Mouse (Mus musculus): ENCODE measurements around the gene Stard10. TPM values are rescaled to one million over a fixed set of nuclear protein-coding genes. Genes with fewer than 3 reads are reported as not detected.
A peak's percentile ranks its signal among the peaks of the same experiment; 100 is the strongest.

Gene Stard10
- 66.4 and 70.4 TPM in 2 replicates for total RNA-seq (2017)

GRCm38 (mm10) chr7:101317014-101317413 lies at the start of gene Stard10:
Gene Stard10 (plus strand): TSS chr7:101317086.
- ATAC-seq (replicated peaks; ENCODE audit: low read depth, poor library complexity, severe bottlenecking): no peak

DNA sequence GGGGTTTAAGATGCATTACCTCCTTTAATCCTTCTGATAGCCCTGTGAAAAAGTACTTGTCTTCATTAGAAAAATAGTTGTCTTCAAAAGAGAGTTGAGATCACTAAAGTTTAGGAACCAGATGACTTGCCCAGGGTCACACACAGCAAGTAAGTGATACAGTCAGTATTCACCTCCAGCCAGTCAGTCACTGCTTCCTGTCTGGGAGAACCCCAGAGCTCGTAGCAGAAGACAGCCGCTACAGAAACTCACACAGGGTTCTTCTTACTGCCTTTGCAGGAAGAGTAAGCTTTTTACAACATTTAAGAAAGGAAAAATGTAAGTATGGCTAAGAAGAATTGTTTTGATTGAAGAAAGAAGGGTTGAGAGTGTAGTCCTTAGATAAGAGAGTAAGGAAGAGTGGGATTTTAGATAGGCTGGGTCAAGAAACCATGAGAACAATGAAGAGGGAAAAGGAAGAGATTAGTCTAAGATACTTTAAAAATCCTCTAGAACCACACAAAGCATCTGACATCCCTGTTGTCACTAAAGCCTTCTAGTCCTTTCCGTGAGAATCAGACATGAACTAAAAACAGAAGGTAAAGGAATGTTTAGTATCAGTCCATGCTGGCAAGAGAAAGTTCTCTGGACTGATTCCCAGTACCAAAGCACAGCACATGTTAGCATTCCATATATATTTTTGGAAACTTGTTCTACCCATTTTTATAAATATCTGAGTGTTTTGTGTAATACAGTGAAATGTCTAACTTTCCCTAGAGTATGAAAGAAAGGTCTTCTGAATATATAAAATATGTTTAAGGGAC lies 49.2 kb upstream of the Stard10 start:
- 0 out of 2 replicates have a peak, but pooled peaks have one; percentile 15 for ATAC-seq (replicated peaks; ENCODE audit: low read depth, poor library complexity, severe bottlenecking)

- ATAC-seq (replicated peaks; ENCODE audit: low read depth, poor library complexity, severe bottlenecking): no peak
Observed at GRCm38 (mm10) chr7:101271602-101272001, 45.3 kb upstream of the Stard10 start.

DNA sequence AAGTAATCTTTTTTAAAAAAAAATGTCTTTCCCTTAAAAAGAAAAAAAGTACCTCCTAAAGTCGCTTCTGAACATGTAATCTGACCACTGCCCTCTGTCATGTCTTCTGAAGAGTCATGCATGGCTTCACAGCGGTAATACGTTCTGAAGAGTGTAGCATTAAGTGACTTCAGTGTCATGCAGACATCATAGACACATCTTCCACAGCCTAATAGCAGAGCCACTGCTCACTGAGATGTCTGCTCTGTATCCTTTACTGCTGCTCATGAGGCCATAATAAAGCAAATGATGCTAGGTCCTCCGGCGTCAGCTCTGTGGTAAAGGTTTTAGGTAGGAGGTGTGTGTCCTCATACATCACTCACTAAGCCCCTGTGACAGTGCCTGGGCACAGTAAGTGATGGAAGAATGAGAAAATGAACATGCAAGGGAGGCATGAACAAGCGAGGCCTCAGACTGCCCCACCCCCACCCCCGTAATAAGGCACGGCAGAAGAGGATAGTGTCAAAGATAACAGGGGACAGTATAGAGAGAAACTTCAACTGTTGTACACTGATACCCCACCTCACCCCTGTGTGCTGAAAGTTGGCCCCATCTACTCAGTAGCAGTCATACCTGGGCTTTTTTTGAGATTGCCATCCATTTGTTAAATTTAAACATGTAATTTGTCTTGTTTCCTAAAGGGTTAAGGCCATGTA lies 44.3 kb upstream of the Stard10 start:
- ATAC-seq (replicated peaks; ENCODE audit: low read depth, poor library complexity, severe bottlenecking): no peak

DNA sequence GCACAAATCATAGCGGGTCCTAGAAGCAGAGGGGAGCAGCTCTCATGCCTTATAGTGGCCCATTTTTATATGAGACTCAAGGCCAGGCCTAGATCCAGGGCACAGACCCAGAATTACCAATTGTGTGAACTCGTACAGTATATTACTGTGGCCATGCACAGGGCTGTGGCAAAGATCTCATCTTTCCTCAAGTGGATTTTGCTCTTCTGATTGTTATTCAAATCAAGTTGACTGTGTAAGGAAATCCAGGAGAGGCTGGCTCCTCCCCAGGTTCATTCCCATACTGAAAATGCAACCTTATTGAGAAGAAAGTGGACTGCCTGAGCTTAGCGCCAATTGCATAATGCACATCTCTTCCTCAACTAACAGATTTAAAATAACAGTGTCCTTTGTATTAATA lies 34.2 kb upstream of the Stard10 start:
- no peak for ATAC-seq (replicated peaks; ENCODE audit: low read depth, poor library complexity, severe bottlenecking)

- no peak for ATAC-seq (replicated peaks; ENCODE audit: low read depth, poor library complexity, severe bottlenecking)
Observed at GRCm38 (mm10) chr7:101284504-101284903, 32.4 kb upstream of the Stard10 start.

- no peak for ATAC-seq (replicated peaks; ENCODE audit: low read depth, poor library complexity, severe bottlenecking)
Observed at GRCm38 (mm10) chr7:101286891-101287290, 30.0 kb upstream of the Stard10 start.

DNA sequence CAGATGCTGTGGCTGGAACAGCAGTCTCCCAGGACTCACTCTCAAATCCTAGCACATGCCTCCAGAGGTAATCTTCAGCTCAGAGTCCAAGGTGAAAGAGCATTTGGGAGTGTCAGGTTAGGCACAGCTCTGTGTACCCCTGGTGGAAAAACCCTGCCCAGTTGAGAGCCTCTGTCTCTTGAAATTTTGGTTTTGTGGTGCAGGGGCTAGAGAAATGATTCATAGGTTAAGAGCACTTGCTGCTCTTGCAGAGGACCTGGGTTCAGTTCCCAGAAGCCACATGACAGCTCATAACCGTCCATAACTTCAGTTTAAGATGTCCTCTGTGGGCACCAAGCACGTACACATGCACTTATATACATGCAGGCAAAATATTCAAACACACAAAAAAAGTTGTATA lies 29.1 kb upstream of the Stard10 start:
- ATAC-seq (replicated peaks; ENCODE audit: low read depth, poor library complexity, severe bottlenecking): no peak

DNA sequence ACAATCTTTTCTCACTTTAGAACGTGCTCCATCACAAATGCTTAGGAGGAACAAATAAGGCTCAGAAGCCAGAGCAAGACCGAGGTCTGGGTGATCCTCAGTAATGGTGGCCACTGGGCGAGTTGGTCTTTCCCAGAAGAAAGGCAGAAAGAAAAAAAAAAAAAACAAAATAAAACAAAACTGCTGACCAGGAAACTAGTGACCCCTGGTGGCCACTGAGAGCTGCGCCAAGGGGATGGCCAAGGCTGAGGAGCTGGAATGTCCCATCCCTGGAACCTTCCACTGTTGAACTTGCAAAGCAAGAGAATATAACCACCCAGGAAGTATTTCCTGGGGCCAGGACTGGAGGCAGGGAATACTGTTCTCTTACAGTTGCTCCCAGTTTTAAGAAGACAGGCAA lies 28.4 kb upstream of the Stard10 start:
- peak; percentile 68; the same call in 1 of the 2 replicates for ATAC-seq (replicated peaks; ENCODE audit: low read depth, poor library complexity, severe bottlenecking)

- no peak for ATAC-seq (replicated peaks; ENCODE audit: low read depth, poor library complexity, severe bottlenecking)
Observed at GRCm38 (mm10) chr7:101290401-101290800, 26.5 kb upstream of the Stard10 start.

- no peak for ATAC-seq (replicated peaks; ENCODE audit: low read depth, poor library complexity, severe bottlenecking)
Observed at GRCm38 (mm10) chr7:101291211-101291610, 25.7 kb upstream of the Stard10 start.

DNA sequence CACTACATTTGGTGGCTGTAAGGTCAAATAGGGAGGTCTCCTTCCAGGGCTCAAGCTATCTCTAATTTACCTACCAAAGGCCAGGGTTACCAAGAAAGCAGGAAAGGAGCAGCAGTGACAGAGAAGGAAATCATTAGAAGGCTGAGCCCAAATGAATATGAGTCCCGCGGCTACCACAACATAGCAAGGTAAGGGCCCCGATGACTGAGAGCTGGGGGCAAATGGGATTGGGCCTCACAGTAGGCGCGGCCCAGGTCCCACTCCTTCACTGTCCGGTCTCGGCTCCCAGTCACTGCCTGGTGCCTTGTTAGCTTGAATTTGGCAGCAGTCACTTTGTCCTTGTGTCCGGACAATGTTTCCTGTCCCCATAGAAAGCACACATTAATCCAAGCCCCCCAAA lies 25.2 kb upstream of the Stard10 start:
- no peak for ATAC-seq (replicated peaks; ENCODE audit: low read depth, poor library complexity, severe bottlenecking)

- ATAC-seq (replicated peaks; ENCODE audit: low read depth, poor library complexity, severe bottlenecking): no peak
Observed at GRCm38 (mm10) chr7:101292086-101292485, 24.8 kb upstream of the Stard10 start.

GRCm38 (mm10) chr7:101292696-101293095 lies 24.2 kb upstream of the Stard10 start:
- ATAC-seq (replicated peaks; ENCODE audit: low read depth, poor library complexity, severe bottlenecking): no peak

- ATAC-seq (replicated peaks; ENCODE audit: low read depth, poor library complexity, severe bottlenecking): no peak
Observed at GRCm38 (mm10) chr7:101293138-101293537, 23.7 kb upstream of the Stard10 start.

DNA sequence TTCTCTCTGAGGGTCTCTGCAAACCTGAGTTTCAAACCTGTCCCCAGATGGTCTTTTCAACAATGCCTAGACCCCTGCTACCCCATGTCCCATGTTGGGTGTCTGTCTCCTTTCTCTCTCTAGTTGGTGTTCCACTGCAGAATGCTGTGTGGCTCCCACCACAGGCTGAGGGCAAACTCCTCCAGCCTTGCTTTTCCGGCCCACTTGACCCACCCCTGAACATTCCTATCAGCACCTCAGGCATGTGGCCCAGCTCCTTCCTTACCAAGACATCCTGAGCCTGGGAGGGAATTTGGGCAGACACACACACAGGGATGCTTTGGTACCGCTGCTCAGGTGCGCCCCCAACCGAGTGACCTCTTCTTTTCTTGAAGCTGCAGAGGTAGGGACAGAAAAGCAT lies 23.3 kb upstream of the Stard10 start:
- ATAC-seq (replicated peaks; ENCODE audit: low read depth, poor library complexity, severe bottlenecking): no peak

DNA sequence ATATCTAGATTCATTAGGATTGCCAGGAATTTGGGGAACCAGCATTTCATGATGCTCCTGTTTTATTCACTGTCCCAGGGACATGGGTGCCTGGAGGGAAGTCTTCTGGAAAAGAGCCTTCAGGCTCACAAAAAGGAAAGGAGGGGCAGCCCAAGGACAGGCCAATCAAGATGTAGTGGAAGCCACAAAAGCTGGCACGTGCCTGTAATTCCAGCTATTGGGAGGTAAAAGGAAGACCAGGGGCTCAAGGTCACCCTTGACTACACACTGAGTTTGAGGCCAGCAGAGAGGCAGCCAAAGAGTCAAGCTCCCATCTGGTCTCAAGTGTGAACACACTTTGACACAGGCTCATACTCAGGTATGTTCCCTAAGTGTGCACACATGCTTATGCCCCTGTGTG lies 21.4 kb upstream of the Stard10 start:
- ATAC-seq (replicated peaks; ENCODE audit: low read depth, poor library complexity, severe bottlenecking): no peak

DNA sequence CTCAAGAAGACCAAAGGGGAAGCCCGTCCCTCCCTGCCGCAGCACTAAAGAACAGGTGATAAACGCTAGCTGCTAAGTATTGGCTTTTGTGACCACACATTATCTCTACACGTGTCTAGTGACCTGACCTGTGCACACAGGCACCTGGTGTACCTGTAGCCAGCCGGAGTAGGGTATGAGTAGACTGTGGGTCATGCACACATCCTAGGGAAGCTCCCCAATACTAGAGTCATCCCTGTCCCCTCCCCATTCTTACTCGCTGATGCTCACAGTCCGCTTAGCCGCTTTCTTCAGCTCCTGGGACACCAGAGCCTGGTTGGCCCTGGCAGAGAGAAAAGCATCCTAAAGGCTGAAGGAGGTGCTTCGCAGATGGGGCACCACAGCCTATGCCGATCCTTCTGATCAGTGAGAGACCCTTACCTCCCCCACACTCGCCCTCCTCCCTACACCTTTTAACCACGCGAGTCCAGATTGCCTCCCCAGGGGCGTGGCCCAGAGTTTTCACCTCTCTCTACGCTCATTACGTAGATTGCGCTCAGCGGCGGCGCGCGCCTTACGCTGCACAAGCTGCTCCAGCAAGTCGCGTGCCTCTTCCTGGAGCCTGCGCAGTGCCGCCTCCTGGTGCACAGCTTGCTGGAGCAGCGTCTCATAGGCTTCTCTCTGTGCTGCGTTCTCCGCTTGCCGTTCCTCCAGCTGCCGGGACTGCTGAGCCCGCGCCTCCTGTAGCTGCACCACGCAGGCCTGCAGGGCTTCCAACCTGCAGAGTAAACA lies 20.4 kb upstream of the Stard10 start:
- peak; percentile 82 for ATAC-seq (replicated peaks; ENCODE audit: low read depth, poor library complexity, severe bottlenecking)

DNA sequence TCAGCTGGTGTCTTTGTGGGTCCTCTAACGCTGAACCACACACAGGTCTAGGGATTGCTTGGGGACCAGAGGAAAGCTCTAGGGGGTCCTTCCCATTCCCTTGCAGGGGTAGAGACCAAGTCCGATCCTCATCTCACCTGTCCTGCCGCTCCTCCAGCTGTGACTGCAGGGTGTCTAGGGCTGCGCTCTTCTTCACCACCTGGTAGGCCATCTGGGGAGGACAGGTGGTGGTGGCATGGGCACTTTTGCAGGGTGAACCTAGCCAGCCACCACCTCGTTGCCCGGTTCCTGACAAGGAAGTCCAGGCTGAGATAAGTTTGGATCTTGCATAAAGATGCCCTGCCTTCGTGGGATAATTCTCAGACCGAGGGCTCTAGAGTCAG lies 19.9 kb upstream of the Stard10 start:
- ATAC-seq (replicated peaks; ENCODE audit: low read depth, poor library complexity, severe bottlenecking): no peak

- ATAC-seq (replicated peaks; ENCODE audit: low read depth, poor library complexity, severe bottlenecking): no peak
Observed at GRCm38 (mm10) chr7:101298375-101298774, 18.5 kb upstream of the Stard10 start.

DNA sequence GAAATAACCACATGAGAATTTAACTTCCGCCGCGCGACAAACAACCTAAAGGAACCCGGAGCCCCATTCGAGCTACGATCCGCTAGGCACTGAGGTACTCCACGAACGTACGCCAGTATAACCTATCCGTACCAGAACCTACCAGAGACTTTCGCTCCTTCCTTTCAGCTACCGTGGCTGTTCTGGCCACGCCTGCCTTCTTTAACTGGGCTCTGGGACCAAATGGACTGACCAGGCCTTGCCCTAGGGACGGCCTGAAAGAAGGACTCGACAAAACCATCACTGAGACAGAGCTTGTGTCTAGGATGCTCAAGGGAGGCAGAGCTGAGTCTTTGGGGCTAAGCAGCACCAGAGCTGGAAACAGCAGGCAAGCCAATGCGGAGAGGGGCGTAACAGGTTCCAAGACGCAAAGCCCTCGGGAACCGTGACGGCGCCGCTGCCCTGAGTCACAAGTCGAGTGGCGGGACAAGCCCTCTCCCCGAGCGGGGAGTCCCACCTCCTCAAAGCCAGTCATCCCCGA lies 15.5 kb upstream of the Stard10 start:
- peak; percentile 30 for ATAC-seq (replicated peaks; ENCODE audit: low read depth, poor library complexity, severe bottlenecking)
